Mouse (Mus musculus) intestine, postnatal 0 days (tissue): ENCODE results near the gene Agrp. TPM values are rescaled to one million over a fixed set of nuclear protein-coding genes. Genes with fewer than 3 reads are reported as not detected.

ENCODE experiments used
- ATAC-seq: fragments of 200-750 bp; cut with Nextera tagmentation; 2 replicates; pipeline ENCODE4 v1.8.0; 2017; ENCODE audit warnings: mild to moderate bottlenecking, moderate TSS enrichment, moderate library complexity
- H3K27ac ChIP-seq: fragments of 300-500 bp; sonication (generic); 2 replicates; pipeline ENCODE4 v1.5.1; 2014; ENCODE audit warnings: mild to moderate bottlenecking, low read depth, low read length, moderate library complexity
- H3K27me3 ChIP-seq: fragments of 300-500 bp; sonication (generic); replicated peaks from 2 replicates; pipeline ENCODE4 v1.6.1; 2014; ENCODE audit warnings: low read length, mixed read lengths; ENCODE audit not compliant: control insufficient read depth, insufficient read depth
- H3K36me3 ChIP-seq: fragments of 300-500 bp; sonication (generic); 2 replicates; pipeline ENCODE4 v1.6.1; 2014; ENCODE audit warnings: mild to moderate bottlenecking, moderate library complexity; ENCODE audit not compliant: control insufficient read depth, insufficient read depth
- H3K4me1 ChIP-seq: fragments of 300-500 bp; sonication (generic); replicated peaks from 2 replicates; pipeline ENCODE4 v1.6.1; 2014; ENCODE audit warnings: antibody characterized with exemption, low read length, mixed read lengths; ENCODE audit not compliant: control insufficient read depth, insufficient read depth
- H3K4me2 ChIP-seq: fragments of 300-500 bp; sonication (generic); replicated peaks from 2 replicates; pipeline ENCODE4 v1.6.1; 2014; ENCODE audit warnings: low read depth, mild to moderate bottlenecking, moderate library complexity
- H3K4me3 ChIP-seq: fragments of 300-500 bp; sonication (generic); 2 replicates; pipeline ENCODE4 v1.5.1; 2014; ENCODE audit warnings: low read depth, low read length
- H3K9ac ChIP-seq: fragments of 300-500 bp; sonication (generic); 2 replicates; pipeline ENCODE4 v1.6.1; 2014; ENCODE audit warnings: mild to moderate bottlenecking, low read depth, low read length
- H3K9me3 ChIP-seq: fragments of 300-500 bp; sonication (generic); 2 replicates; pipeline ENCODE4 v1.6.1; 2016; ENCODE audit warnings: mixed run types; ENCODE audit not compliant: control insufficient read depth
- CTCF ChIP-seq: sonication (generic); IDR thresholded peaks from 2 replicates; pipeline ENCODE4 v1.5.1; 2016; ENCODE audit warnings: low read depth, mild to moderate bottlenecking, control low read depth, antibody characterized with exemption, moderate library complexity
- WGBS: fragments of 180-500 bp; shearing (Covaris S2); extraction: QIAGEN DNeasy Blood & Tissue Kit; methylation state at CpG from one replicate; pipeline ENCODE4 v1.1.7; 2014; 5-methylcytosine and 5-hydroxymethylcytosine counted together
- polyA plus RNA-seq: library from polyadenylated mRNA; unstranded; fragments of >200 nt; fragmentation: Nextera tagmentation; extraction: Ambion mirVana; gene quantifications from 2 replicates; pipeline ENCODE4 v1.2.1, GENCODE M21; 2015

Agrp gene
- polyA plus RNA-seq, 1 experiment from 2014 or later, result 0.43 TPM

DNA sequence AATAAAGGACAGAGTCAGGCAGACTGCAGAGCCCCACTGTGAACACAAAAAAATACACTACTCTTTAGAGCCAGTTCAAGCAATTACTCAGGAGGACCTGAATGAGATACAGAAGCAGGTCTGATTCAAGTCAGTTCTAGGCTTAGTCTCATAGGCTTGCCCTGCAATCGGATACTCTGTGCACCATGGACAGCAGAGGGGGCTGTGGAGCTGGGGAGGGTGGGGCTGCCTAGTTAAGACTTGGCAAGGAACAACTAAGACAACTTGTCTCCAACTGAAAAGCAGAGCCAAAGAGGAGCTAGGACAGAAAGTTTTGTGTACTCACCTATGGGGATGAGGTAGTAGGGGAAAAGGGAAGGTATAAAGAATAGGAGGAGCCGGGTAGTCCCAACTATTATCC lies 105.4 kb downstream of the Agrp start:
- Histone ChIP-seq H3K36me3 (peaks cover 40% of the 10 kb centered on the region), H3K9ac (no peak overlapping the region), H3K9me3 (no peaks in the 10 kb centered on the region), H3K27ac (no peak overlapping the region), H3K4me3 (no peak overlapping the region), H3K27me3 (no peaks in the 10 kb centered on the region), H3K4me2 (no peak overlapping the region), H3K4me1 (0 out of 2 replicates have a peak, but pooled peaks cover 3% of the 10 kb centered on the region)
- no peak for ATAC-seq
- TF ChIP-seq CTCF, result peak; percentile 77
- WGBS, result 70% methylated on average over 2 of the region's 2 CpGs

DNA sequence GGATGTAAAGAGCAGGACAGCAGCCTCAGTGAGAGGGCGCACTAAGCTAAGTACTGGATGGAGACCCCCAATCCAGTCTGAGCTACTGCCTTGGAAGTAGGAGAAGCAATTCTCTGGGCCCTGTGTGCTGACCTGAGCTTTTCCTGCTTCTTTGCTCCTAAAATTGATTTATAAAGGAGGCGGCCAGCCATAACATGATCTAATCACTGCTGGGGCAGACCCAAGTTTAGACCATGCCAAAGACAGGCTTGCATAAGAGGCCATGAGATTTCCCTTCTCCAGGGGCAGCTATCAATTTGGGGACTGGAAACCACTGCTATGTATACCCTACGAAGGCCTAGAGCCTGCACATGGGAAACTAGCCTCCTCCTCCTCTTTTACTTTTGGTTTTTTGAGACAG lies 107.9 kb downstream of the Agrp start:
- no peak for TF ChIP-seq CTCF
- Histone ChIP-seq H3K4me3 (no peak overlapping the region), H3K4me2 (no peak overlapping the region), H3K27me3 (no peaks in the 10 kb centered on the region), H3K9ac (no peak overlapping the region), H3K27ac (no peak overlapping the region), H3K9me3 (no peaks in the 10 kb centered on the region), H3K4me1 (0 out of 2 replicates have a peak, but pooled peaks cover 3% of the 10 kb centered on the region), H3K36me3 (peaks cover 41% of the 10 kb centered on the region; the same call in 1 of the 2 replicates)
- WGBS, result 88% methylated on average over 3 of the region's 3 CpGs
- no peak for ATAC-seq

DNA sequence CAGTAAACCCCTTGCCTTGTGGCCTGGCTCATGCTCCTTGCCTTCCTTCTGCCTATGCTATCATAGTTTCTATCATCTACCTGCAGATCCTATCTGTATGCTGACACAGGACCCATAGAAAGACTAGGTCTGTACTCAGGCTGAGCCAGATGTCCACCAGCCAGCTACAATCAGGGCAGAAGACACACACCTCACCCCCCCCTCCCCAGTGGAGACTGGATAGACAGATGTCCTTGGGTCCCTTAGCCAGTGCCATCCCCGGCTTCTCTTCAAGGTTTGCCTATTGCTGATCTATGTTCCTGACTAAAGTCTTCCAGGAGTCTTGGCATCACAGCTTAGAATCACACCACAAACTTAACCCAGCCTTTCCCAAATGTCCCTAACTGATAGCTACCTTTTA lies 109.0 kb downstream of the Agrp start:
- Histone ChIP-seq H3K27ac (no peak overlapping the region), H3K36me3 (peaks cover 52% of the 10 kb centered on the region; the same call in 1 of the 2 replicates), H3K27me3 (no peaks in the 10 kb centered on the region), H3K4me2 (no peak overlapping the region), H3K9ac (no peak overlapping the region; the same call in 1 of the 2 replicates), H3K4me1 (no peaks in the 10 kb centered on the region), H3K9me3 (no peaks in the 10 kb centered on the region), H3K4me3 (no peak overlapping the region)
- no peak for TF ChIP-seq CTCF
- WGBS, result 95% methylated on average over 1 of the region's 1 CpGs
- no peak for ATAC-seq

DNA sequence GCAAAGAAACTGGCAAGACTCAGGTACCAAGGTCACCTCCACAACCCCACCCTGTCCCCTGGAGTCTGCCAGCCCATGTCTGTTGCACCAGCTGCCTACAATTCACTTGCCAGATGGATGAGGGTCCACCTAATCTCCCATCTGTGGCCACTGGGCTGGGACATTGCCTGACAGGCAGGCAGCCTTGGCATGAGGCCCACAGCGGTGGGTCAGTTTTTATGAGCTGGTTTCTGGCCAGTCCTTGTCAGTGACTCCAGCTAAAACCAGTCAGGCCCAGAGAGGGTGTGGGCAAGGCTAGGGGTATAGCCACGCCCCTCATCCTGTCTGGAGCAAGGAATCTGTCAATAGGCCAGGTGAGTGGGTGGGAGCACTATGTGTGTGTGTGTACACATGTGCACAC lies 110.1 kb downstream of the Agrp start:
- no peaks in the 10 kb centered on the region for H3K9me3 ChIP-seq
- no peak for TF ChIP-seq CTCF
- no peak overlapping the region for H3K4me3 ChIP-seq
- peaks cover 61% of the 10 kb centered on the region for H3K36me3 ChIP-seq
- H3K4me2 ChIP-seq, result no peak overlapping the region
- no peak overlapping the region for H3K9ac ChIP-seq
- no peak overlapping the region for H3K27ac ChIP-seq
- H3K27me3 ChIP-seq, result no peaks in the 10 kb centered on the region
- no peaks in the 10 kb centered on the region for H3K4me1 ChIP-seq
- ATAC-seq, result no peak
- WGBS, result 71% methylated on average over 2 of the region's 2 CpGs

DNA sequence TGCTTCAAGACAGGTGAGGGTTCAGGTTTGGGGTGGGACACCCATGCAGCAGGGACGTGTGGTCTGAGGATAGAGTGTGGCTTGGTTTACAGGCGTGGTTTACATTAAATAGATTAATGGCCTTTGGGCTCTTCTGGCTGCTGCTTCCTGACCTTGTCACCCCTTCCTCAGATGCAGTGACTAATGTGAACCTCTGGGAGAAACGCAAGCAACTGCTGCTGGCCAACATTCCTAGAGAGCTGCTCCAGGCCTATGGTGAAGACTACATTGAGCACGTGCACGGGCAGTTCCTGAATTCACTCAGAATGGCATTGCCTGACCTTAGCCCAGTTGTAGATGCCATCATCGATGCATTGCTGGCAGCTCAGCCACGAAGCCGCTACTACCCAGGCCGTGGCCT lies 114.3 kb downstream of the Agrp start:
- Histone ChIP-seq H3K4me2 (no peak overlapping the region), H3K27me3 (no peaks in the 10 kb centered on the region), H3K9ac (no peak overlapping the region), H3K4me3 (no peak overlapping the region), H3K9me3 (no peaks in the 10 kb centered on the region), H3K4me1 (peaks cover 4% of the 10 kb centered on the region; the same call in 1 of the 2 replicates), H3K27ac (no peak overlapping the region), H3K36me3 (peaks cover 51% of the 10 kb centered on the region)
- no peak for ATAC-seq
- 63% methylated on average over 9 of the region's 9 CpGs for WGBS
- no peak for TF ChIP-seq CTCF

DNA sequence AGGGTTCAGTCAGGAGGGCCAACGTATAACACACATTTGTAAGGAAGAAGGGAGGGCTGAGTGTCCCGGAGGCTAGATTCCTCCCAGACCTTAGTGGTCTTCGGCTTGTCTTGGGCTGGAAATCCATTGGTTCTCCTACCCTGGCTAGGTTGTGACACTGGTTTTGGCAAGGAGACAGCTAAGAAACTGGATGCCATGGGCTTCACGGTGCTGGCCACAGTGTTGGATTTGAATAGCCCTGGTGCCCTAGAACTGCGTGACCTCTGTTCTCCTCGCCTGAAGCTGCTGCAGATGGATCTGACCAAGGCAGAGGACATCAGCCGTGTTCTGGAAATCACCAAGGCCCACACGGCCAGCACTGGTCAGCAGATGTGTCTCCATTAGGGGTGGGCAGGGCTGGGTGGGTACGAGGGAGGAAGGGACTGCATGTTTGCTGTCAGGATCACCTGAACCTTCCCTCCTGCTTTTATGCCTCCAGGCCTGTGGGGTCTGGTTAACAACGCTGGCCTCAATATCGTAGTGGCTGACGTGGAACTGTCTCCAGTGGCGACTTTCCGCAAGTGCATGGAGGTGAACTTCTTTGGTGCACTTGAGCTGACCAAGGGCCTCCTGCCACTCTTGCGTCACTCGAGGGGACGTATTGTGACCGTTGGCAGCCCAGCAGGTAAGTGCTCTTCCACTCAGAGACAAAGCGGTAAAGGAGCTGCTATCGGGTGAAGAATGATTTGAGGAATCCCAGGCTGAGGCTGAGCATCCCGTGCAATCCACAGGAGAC lies 115.0 kb downstream of the Agrp start:
- ATAC-seq, result no peak

More for the DNA sequence above, 115.0 kb downstream of the Agrp start:
- WGBS, result 81% methylated on average over 21 of the region's 21 CpGs
- Histone ChIP-seq H3K4me3 (no peak overlapping the region), H3K36me3 (peaks cover 49% of the 10 kb centered on the region), H3K4me1 (peaks cover 4% of the 10 kb centered on the region), H3K27ac (no peak overlapping the region), H3K9ac (no peak overlapping the region), H3K4me2 (no peak overlapping the region), H3K27me3 (no peaks in the 10 kb centered on the region), H3K9me3 (no peaks in the 10 kb centered on the region)
- TF ChIP-seq CTCF, result peak; percentile 13; the same call in 1 of the 2 replicates
